Mouse (Mus musculus) small intestine, adult 2 months (tissue): ENCODE data around the gene Mroh2a.

Source experiments
- CTCF ChIP-seq: fragments of 200-500 bp; IDR thresholded peaks from 2 replicates; pipeline ENCODE4 v1.5.1; 2012; ENCODE audit warnings: low read depth, mild to moderate bottlenecking, control low read depth, inconsistent platforms, low read length, moderate library complexity, mixed read lengths; ENCODE audit not compliant: insufficient replicate concordance, insufficient read length; ENCODE audit errors: extremely low read depth
- POLR2A ChIP-seq: fragments of 200-500 bp; IDR thresholded peaks from 2 replicates; pipeline ENCODE4 v1.6.1; 2012; ENCODE audit warnings: low read depth, mild to moderate bottlenecking, control low read depth, inconsistent platforms, low read length, moderate library complexity

- TF ChIP-seq POLR2A (no peak), CTCF (no peak)
Measured at GRCm38 (mm10) chr1:88216551-88216950, 10.2 kb upstream of the Mroh2a start.
